Mouse (Mus musculus) heart, adult 2 months (tissue): ENCODE results near the gene Gm20772. TPM values are rescaled to one million over a fixed set of nuclear protein-coding genes. Genes with fewer than 3 reads are reported as not detected.
"Not testable (repeated sequence)": the region's sequence is repeated elsewhere in the genome, so short reads cannot be mapped to it uniquely, and the experiment has no call there.

ENCODE experiments used
- DNase-seq, 2 experiments: peaks; one replicate each; pipeline ENCODE4 v3.0.0; 2021
- H3K27ac ChIP-seq: fragments of 200-600 bp; 2 replicates; pipeline ENCODE4 v1.8.1; 2022
- H3K27me3 ChIP-seq: fragments of 200-500 bp; 2 replicates; pipeline ENCODE4 v1.6.1; 2012; ENCODE audit warnings: mild to moderate bottlenecking, low read length, inconsistent platforms, mixed read lengths; ENCODE audit not compliant: control insufficient read depth, insufficient read depth
- H3K36me3 ChIP-seq: fragments of 200-500 bp; 2 replicates; pipeline ENCODE4 v1.6.1; 2012; ENCODE audit warnings: low read length, inconsistent platforms; ENCODE audit not compliant: control insufficient read depth, insufficient read depth
- H3K4me1 ChIP-seq: fragments of 200-500 bp; 2 replicates; pipeline ENCODE4 v1.6.1; 2011; ENCODE audit warnings: low read length; ENCODE audit not compliant: control insufficient read depth, insufficient read depth
- H3K4me3 ChIP-seq: fragments of 200-600 bp; 2 replicates; pipeline ENCODE4 v1.8.1; 2022
- H3K79me2 ChIP-seq: fragments of 200-500 bp; replicated peaks from 2 replicates; pipeline ENCODE4 v1.6.1; 2012; ENCODE audit warnings: mild to moderate bottlenecking, inconsistent platforms, low read length, moderate library complexity, mixed read lengths; ENCODE audit not compliant: control insufficient read depth, insufficient read depth
- H3K9ac ChIP-seq: fragments of 200-500 bp; 2 replicates; pipeline ENCODE4 v1.6.1; 2012; ENCODE audit warnings: low read depth, mild to moderate bottlenecking, control low read depth, inconsistent platforms, low read length, mixed read lengths
- WGBS: fragments of 180-500 bp; shearing (Covaris S2); methylation state at CpG from one replicate; pipeline ENCODE4 v1.1.7; 2018; 5-methylcytosine and 5-hydroxymethylcytosine counted together
- intact Hi-C: fragments of 180-260 bp; cut with DNase I; formaldehyde crosslinking; loops from one replicate; pipeline ENCODE4 v1.15.1; 2025
- long read RNA-seq: library from polyadenylated mRNA; stranded (forward); transcript quantifications from one replicate; pipeline ENCODE4 v2.0.0, GENCODE M21; 2021
- polyA plus RNA-seq: library from polyadenylated mRNA; depleted of rRNA; stranded (reverse); fragments of >200 nt; gene quantifications from 2 replicates; pipeline ENCODE4 v1.2.3, GENCODE M21; 2012; rRNA removed
- total RNA-seq, 2 experiments: library from RNA; stranded (reverse); gene quantifications; 2 replicates each; pipeline ENCODE4 v1.2.3; 2021

Gm20772 gene
- total RNA-seq (not detected), polyA plus RNA-seq (not detected in 2 replicates)
- long read RNA-seq, result 0 reads

- intact Hi-C loops, H3K79me2 ChIP-seq, H3K9ac ChIP-seq: not testable (repeated sequence)
These were observed at the start of gene Gm20772, which contains the start of gene Gm20831 for GRCm38 (mm10) chrY:17874441-17874840. TSS of gene Gm20772 (plus strand) at chrY:17874741. TSS of gene Gm20831 (plus strand) at chrY:17874741.

GRCm38 (mm10) chrY:17846166-17846565, 28.4 kb upstream of the Gm20772 start, which contains the start of gene Gm21904:
TSS of gene Gm21904 (minus strand) at chrY:17846266.
- intact Hi-C loops, H3K9ac ChIP-seq, H3K27ac ChIP-seq, H3K4me3 ChIP-seq, H3K79me2 ChIP-seq, H3K4me1 ChIP-seq, H3K36me3 ChIP-seq, DNase-seq, H3K27me3 ChIP-seq: not testable (repeated sequence)
- WGBS, result no CpG with 5 or more reads among the region's 3 CpGs

More at GRCm38 (mm10) chrY:17874441-17874840, at the start of gene Gm20772, which contains the start of gene Gm20831:
- not testable (repeated sequence) for H3K36me3 ChIP-seq, H3K4me3 ChIP-seq, H3K27ac ChIP-seq, H3K27me3 ChIP-seq, DNase-seq, H3K4me1 ChIP-seq

Other genes with a start within 250 kb of the Gm20772 start
- gene Gm21904, start 28.5 kb upstream of the Gm20772 start, total RNA-seq, result not detected
- not detected in 2 replicates for gene Gm21904, start 28.5 kb upstream of the Gm20772 start, polyA plus RNA-seq
- not detected for gene Gm20831, start within 50 bp of the Gm20772 start, total RNA-seq
- not detected in 2 replicates for gene Gm20831, start within 50 bp of the Gm20772 start, polyA plus RNA-seq
- not detected for gene Srsy, start 62.6 kb downstream of the Gm20772 start, total RNA-seq
- gene Srsy, start 62.6 kb downstream of the Gm20772 start, polyA plus RNA-seq, result not detected in 2 replicates
- not detected for gene Gm21764, start 187.1 kb downstream of the Gm20772 start, total RNA-seq
- gene Gm21764, start 187.1 kb downstream of the Gm20772 start, polyA plus RNA-seq, result not detected in 2 replicates
- not detected for gene Ssty1, start 214.4 kb downstream of the Gm20772 start, total RNA-seq
- not detected in 2 replicates for gene Ssty1, start 214.4 kb downstream of the Gm20772 start, polyA plus RNA-seq